ENCODE assay signal across 15 mouse cellular contexts in genomic region chr15:13276225-13276908, GRCm38 (mm10).
"Had no signal": no experiment of that assay in that cellular context is flagged by ENCODE, and none has a peak within 500 bp of the region (broad histone marks: within the 10 kb centered on the region; RNA-seq: fewer than 3 reads in every experiment).

No protein-coding gene starts in this region.

- H3K27me3 ChIP-seq: limb, embryonic 15.5 days; liver, embryonic 12.5 days; megakaryocyte, embryonic 14.5 days; neural tube, embryonic 13.5 days had no signal

- H3K36me3 ChIP-seq: limb, embryonic 15.5 days; liver, embryonic 12.5 days; neural tube, embryonic 13.5 days had no signal

- H3K9me3 ChIP-seq: limb, embryonic 15.5 days; liver, embryonic 12.5 days; neural tube, embryonic 13.5 days had no signal

- H3K4me1 ChIP-seq: limb, embryonic 15.5 days; liver, embryonic 12.5 days; megakaryocyte, embryonic 14.5 days had no signal

- H3K9ac ChIP-seq: limb, embryonic 15.5 days; liver, embryonic 12.5 days; lung, embryonic 14.5 days; neural tube, embryonic 13.5 days had no signal

- ATAC-seq: intestine, postnatal 0 days; liver, embryonic 12.5 days had no signal

- H3K27ac ChIP-seq: limb, embryonic 15.5 days; liver, embryonic 12.5 days; macrophage; neural tube, embryonic 13.5 days had no signal

- H3K4me2 ChIP-seq: limb, embryonic 15.5 days; liver, embryonic 12.5 days; lung, embryonic 14.5 days; neural tube, embryonic 13.5 days had no signal

- DNase-seq: kidney, postnatal 25 days; layer of hippocampus, postnatal 36 days; lung, embryonic 14.5 days; lung, postnatal 10 days; right cerebral cortex, postnatal 4 days; spleen, adult 18-20 months; thymus, adult 18-20 months; thymus, postnatal 14 days had no signal

- H3K4me3 ChIP-seq: limb, embryonic 15.5 days; liver, embryonic 12.5 days; megakaryocyte, embryonic 14.5 days; myocyte; neural tube, embryonic 13.5 days had no signal
